Mouse (Mus musculus) C2C12 (cell line): ENCODE measurements around the gene Nudcd3. TPM values are rescaled to one million over a fixed set of nuclear protein-coding genes. Genes with fewer than 3 reads are reported as not detected.
"Not testable (repeated sequence)": the region's sequence is repeated elsewhere in the genome, so short reads cannot be mapped to it uniquely, and the experiment has no call there.

Source experiments
- H3K27me3 ChIP-seq: one replicate; pipeline ENCODE4 v1.6.1; 2011; ENCODE audit not compliant: control insufficient read depth, insufficient read depth, insufficient read length
- H3K36me3 ChIP-seq: one replicate; pipeline ENCODE4 v1.6.1; 2011; ENCODE audit not compliant: control insufficient read depth, insufficient read depth
- H3K4me3 ChIP-seq: one replicate; pipeline ENCODE4 v1.5.1; 2011; ENCODE audit warnings: mild to moderate bottlenecking, control low read depth; ENCODE audit not compliant: poor library complexity, insufficient read depth, severe bottlenecking
- H3K79me2 ChIP-seq: one replicate; pipeline ENCODE4 v1.6.1; 2011; ENCODE audit not compliant: control insufficient read depth, insufficient read depth
- H3K79me3 ChIP-seq: one replicate; pipeline ENCODE4 v1.6.1; 2011; ENCODE audit warnings: low read depth, control low read depth
- H3ac ChIP-seq: one replicate; pipeline ENCODE3; 2011; ENCODE audit warnings: low read depth; ENCODE audit not compliant: control insufficient read depth, insufficient read length
- CEBPB ChIP-seq: IDR thresholded peaks from one replicate; pipeline ENCODE4 v1.6.1; 2011; ENCODE audit warnings: low read depth, mild to moderate bottlenecking, control low read depth, moderate library complexity
- CTCF ChIP-seq: IDR thresholded peaks from one replicate; pipeline ENCODE4 v1.5.1; 2011; ENCODE audit not compliant: control insufficient read depth, insufficient read depth, insufficient read length
- FOSL1 ChIP-seq: IDR thresholded peaks from one replicate; pipeline ENCODE4 v1.8.0; 2011; ENCODE audit warnings: mild to moderate bottlenecking, low read length; ENCODE audit not compliant: poor library complexity, insufficient read depth, severe bottlenecking
- MAX ChIP-seq: IDR thresholded peaks from one replicate; pipeline ENCODE4 v1.6.1; 2011; ENCODE audit warnings: mild to moderate bottlenecking, control low read depth
- MYOD1 ChIP-seq: IDR thresholded peaks from one replicate; pipeline ENCODE4 v1.6.1; 2011; ENCODE audit warnings: low read depth; ENCODE audit not compliant: control insufficient read depth, insufficient read length
- MYOG ChIP-seq: IDR thresholded peaks from one replicate; pipeline ENCODE4 v1.6.1; 2011; ENCODE audit not compliant: control insufficient read depth, insufficient read length; ENCODE audit errors: extremely low read depth
- USF1 ChIP-seq: IDR thresholded peaks from one replicate; pipeline ENCODE4 v1.6.1; 2011; ENCODE audit warnings: low read depth, mild to moderate bottlenecking, control low read depth, moderate library complexity
- polyA plus RNA-seq: library from polyadenylated mRNA; unstranded; fragments of >200 nt; fragmentation: generic; extraction: Trizol; gene quantifications from one replicate; pipeline ENCODE4 v1.2.1, GENCODE M21; 2012; ENCODE audit warnings: missing spikeins

Nudcd3 gene
- polyA plus RNA-seq, 1 experiment = 56.1 TPM

GRCm38 (mm10) chr11:6104734-6105133 lies 95.5 kb downstream of the Nudcd3 start:
- H3K36me3 ChIP-seq = peaks cover 22% of the 10 kb centered on the region
- no peak overlapping the region for H3K4me3 ChIP-seq
- H3K79me2 ChIP-seq = no peaks in the 10 kb centered on the region
- TF ChIP-seq CTCF (no peak), USF1 (no peak), FOSL1 (no peak), MAX (no peak), MYOD1 (no peak), CEBPB (no peak), MYOG (no peak)
- no peaks in the 10 kb centered on the region for H3K27me3 ChIP-seq
- H3ac ChIP-seq = no peak overlapping the region
- no peaks in the 10 kb centered on the region for H3K79me3 ChIP-seq

GRCm38 (mm10) chr11:6096637-6097036 lies 103.6 kb downstream of the Nudcd3 start:
- H3K4me3 ChIP-seq, H3K79me2 ChIP-seq, H3K79me3 ChIP-seq, H3K36me3 ChIP-seq, H3ac ChIP-seq, H3K27me3 ChIP-seq: not testable (repeated sequence)

DNA sequence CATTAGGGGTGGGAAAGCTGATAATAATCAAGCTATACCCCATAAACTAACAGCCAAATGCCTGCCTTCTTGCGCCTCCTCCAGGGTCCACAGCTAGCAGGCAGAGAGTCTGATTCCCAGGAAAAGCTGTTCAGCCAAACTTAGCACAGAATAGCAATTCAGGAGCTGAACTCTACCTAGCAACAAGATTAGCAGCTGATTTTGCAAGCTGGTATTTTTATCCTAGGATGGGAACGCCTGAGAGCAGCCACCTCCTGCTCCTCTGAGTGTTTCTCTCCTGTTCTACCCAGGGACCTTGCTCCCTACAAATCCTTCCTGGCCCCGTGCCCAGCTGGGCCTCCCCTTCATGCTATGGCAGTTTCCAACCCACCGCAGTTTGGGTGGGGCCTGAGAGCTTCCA lies 113.2 kb downstream of the Nudcd3 start:
- H3ac ChIP-seq = no peak overlapping the region

GRCm38 (mm10) chr11:6078737-6079136 lies 121.5 kb downstream of the Nudcd3 start:
- H3K79me3 ChIP-seq = no peaks in the 10 kb centered on the region
- H3ac ChIP-seq = no peak overlapping the region
- peaks cover 53% of the 10 kb centered on the region for H3K27me3 ChIP-seq
- H3K36me3 ChIP-seq = no peaks in the 10 kb centered on the region
- no peak overlapping the region for H3K4me3 ChIP-seq
- no peaks in the 10 kb centered on the region for H3K79me2 ChIP-seq
- TF ChIP-seq USF1 (no peak), MAX (no peak), MYOG (no peak), CTCF (no peak), FOSL1 (no peak)

More for the DNA sequence above, 113.2 kb downstream of the Nudcd3 start:
- H3K79me3 ChIP-seq = no peaks in the 10 kb centered on the region
- H3K36me3 ChIP-seq = no peaks in the 10 kb centered on the region
- H3K4me3 ChIP-seq = no peak overlapping the region
- TF ChIP-seq MAX = no peak
- no peak for TF ChIP-seq CTCF
- no peak for TF ChIP-seq FOSL1
- TF ChIP-seq MYOG = no peak
- TF ChIP-seq CEBPB = no peak
- TF ChIP-seq MYOD1 = no peak
- TF ChIP-seq USF1 = no peak
- H3K79me2 ChIP-seq = no peaks in the 10 kb centered on the region
- H3K27me3 ChIP-seq = peaks cover 54% of the 10 kb centered on the region

GRCm38 (mm10) chr11:6075618-6076066 lies 124.6 kb downstream of the Nudcd3 start:
- TF ChIP-seq CTCF (no peak), USF1 (no peak), FOSL1 (no peak), MYOG (no peak), MAX (no peak), MYOD1 (no peak), CEBPB (no peak)
- H3K36me3 ChIP-seq = no peaks in the 10 kb centered on the region
- peaks cover 51% of the 10 kb centered on the region for H3K27me3 ChIP-seq
- H3K79me3 ChIP-seq = no peaks in the 10 kb centered on the region
- H3K4me3 ChIP-seq = no peak overlapping the region
- H3ac ChIP-seq = no peak overlapping the region
- no peaks in the 10 kb centered on the region for H3K79me2 ChIP-seq

- Histone ChIP-seq H3K4me3 (no peak overlapping the region), H3K36me3 (no peaks in the 10 kb centered on the region), H3K27me3 (peaks cover 79% of the 10 kb centered on the region), H3K79me3 (no peaks in the 10 kb centered on the region), H3K79me2 (no peaks in the 10 kb centered on the region), H3ac (no peak overlapping the region)
- TF ChIP-seq MYOD1 (no peak), MAX (no peak), USF1 (no peak), FOSL1 (no peak), CEBPB (no peak), CTCF (no peak), MYOG (no peak)
Observed at GRCm38 (mm10) chr11:6068181-6068957, 131.8 kb downstream of the Nudcd3 start.
